Mouse (Mus musculus) testis, adult 2 months (tissue): ENCODE data around the gene Gm21887.
"Not testable (repeated sequence)": the region's sequence is repeated elsewhere in the genome, so short reads cannot be mapped to it uniquely, and the experiment has no call there.

Source experiments
- CTCF ChIP-seq: fragments of 200-500 bp; IDR thresholded peaks from 2 replicates; pipeline ENCODE4 v1.5.1; 2012; ENCODE audit warnings: low read depth, mild to moderate bottlenecking, inconsistent platforms, low read length, moderate library complexity; ENCODE audit not compliant: control insufficient read depth, insufficient read depth, insufficient replicate concordance
- POLR2A ChIP-seq: fragments of 200-500 bp; IDR thresholded peaks from 2 replicates; pipeline ENCODE4 v1.6.1; 2012; ENCODE audit warnings: low read depth, mild to moderate bottlenecking, inconsistent platforms, low read length, moderate library complexity; ENCODE audit not compliant: control insufficient read depth

GRCm38 (mm10) chrX:170002510-170003197 is 6.8 kb upstream of the Gm21887 start:
- TF ChIP-seq POLR2A, CTCF: not testable (repeated sequence)
